Mouse (Mus musculus) midbrain, embryonic 12.5 days (tissue): ENCODE measurements around the gene Olfr695. TPM values are rescaled to one million over a fixed set of nuclear protein-coding genes. Genes with fewer than 3 reads are reported as not detected.
"Not testable (repeated sequence)": the region's sequence is repeated elsewhere in the genome, so short reads cannot be mapped to it uniquely, and the experiment has no call there.

Source experiments
- ATAC-seq: fragments of 200-750 bp; cut with Nextera tagmentation; 2 replicates; pipeline ENCODE4 v1.8.0; 2017; ENCODE audit warnings: low read depth, moderate TSS enrichment, moderate library complexity; ENCODE audit not compliant: low FRiP score
- H3K27ac ChIP-seq: fragments of 300-500 bp; sonication (generic); replicated peaks from 2 replicates; pipeline ENCODE4 v1.5.1; 2016; ENCODE audit warnings: mild to moderate bottlenecking
- H3K27me3 ChIP-seq: fragments of 300-500 bp; sonication (generic); 2 replicates; pipeline ENCODE4 v1.6.1; 2016; ENCODE audit warnings: mild to moderate bottlenecking
- H3K36me3 ChIP-seq: fragments of 300-500 bp; sonication (generic); 2 replicates; pipeline ENCODE4 v1.6.1; 2016
- H3K4me1 ChIP-seq: fragments of 300-500 bp; sonication (generic); 2 replicates; pipeline ENCODE4 v1.6.1; 2016
- H3K4me2 ChIP-seq: fragments of 300-500 bp; sonication (generic); replicated peaks from 2 replicates; pipeline ENCODE4 v1.6.1; 2016; ENCODE audit warnings: mild to moderate bottlenecking, moderate library complexity
- H3K4me3 ChIP-seq: fragments of 300-500 bp; sonication (generic); 2 replicates; pipeline ENCODE4 v1.5.1; 2016; ENCODE audit warnings: mild to moderate bottlenecking
- H3K9ac ChIP-seq: fragments of 300-500 bp; sonication (generic); replicated peaks from 2 replicates; pipeline ENCODE4 v1.6.1; 2016; ENCODE audit warnings: mild to moderate bottlenecking, moderate library complexity
- H3K9me3 ChIP-seq: fragments of 300-500 bp; sonication (generic); 2 replicates; pipeline ENCODE4 v1.6.1; 2016; ENCODE audit warnings: mild to moderate bottlenecking
- WGBS: fragments of 180-500 bp; shearing (Covaris S2); methylation state at CpG from one replicate; pipeline ENCODE4 v1.1.7; 2016; 5-methylcytosine and 5-hydroxymethylcytosine counted together
- polyA plus RNA-seq: library from polyadenylated mRNA; unstranded; fragments of >200 nt; fragmentation: Nextera tagmentation; extraction: Ambion mirVana; gene quantifications from 2 replicates; pipeline ENCODE4 v1.2.1, GENCODE M21; 2016

Olfr695 gene
- not detected in 2 replicates for polyA plus RNA-seq

DNA sequence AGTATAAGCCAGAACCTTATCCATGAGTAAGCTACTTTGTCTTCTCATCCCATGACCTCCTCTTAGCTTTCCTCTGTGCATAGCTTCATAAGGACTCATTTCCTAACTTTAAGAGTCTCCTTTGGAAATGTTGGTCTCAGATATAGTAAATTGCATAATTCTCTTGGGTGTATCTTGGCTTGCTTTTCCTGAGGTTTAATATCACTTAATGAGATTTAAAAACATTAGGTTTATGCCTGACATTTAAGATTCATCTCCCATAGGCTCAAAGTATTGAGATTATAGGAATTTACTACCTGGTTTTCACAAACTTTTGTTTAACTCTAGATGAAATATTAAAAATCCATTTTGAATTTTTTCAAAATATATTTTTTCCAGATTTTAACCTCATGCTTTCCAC, at the start of gene Olfr695:
Gene Olfr695 (minus strand): TSS at position 101 of the 400 bp plus-strand sequence.
- Histone ChIP-seq H3K4me2 (no peak within 1 kb of the TSS), H3K4me3 (no peak within 1 kb of the TSS), H3K4me1 (no peaks in the 10 kb centered on the region), H3K9me3 (no peaks in the 10 kb centered on the region), H3K36me3 (no peaks in the 10 kb centered on the region), H3K9ac (no peak within 1 kb of the TSS), H3K27ac (no peak within 1 kb of the TSS), H3K27me3 (no peaks in the 10 kb centered on the region)
- ATAC-seq, result no peak

- not testable (repeated sequence) for H3K4me3 ChIP-seq, H3K27ac ChIP-seq, H3K4me2 ChIP-seq, H3K9me3 ChIP-seq, H3K4me1 ChIP-seq, ATAC-seq, H3K9ac ChIP-seq, H3K36me3 ChIP-seq, H3K27me3 ChIP-seq
- 92% methylated on average over 2 of the region's 2 CpGs for WGBS
Observed at GRCm38 (mm10) chr7:106761008-106761407, 44.8 kb upstream of the Olfr695 start.

DNA sequence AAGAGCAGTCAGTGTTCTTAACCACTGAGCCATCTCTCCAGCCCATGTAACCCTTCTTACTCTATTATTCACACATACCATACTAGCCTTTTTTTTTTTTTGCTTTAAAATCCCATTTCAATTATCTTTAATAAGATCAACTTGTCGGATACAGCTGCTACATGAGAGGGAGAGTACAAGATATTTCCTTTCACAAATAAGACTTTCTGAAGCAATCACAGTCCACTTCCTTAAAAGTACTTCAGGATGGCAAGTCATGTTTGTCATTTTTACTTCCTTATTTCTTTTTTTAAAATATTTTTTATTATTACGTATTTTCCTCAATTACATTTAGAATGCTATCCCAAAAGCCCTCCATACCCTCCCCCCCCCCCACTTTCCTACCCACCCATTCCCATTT, 42.6 kb upstream of the Olfr695 start:
- no peaks in the 10 kb centered on the region for H3K9me3 ChIP-seq
- no peaks in the 10 kb centered on the region for H3K27me3 ChIP-seq
- no peak overlapping the region for H3K27ac ChIP-seq
- ATAC-seq, result no peak
- no peaks in the 10 kb centered on the region for H3K36me3 ChIP-seq
- H3K4me3 ChIP-seq, result no peak overlapping the region
- H3K4me1 ChIP-seq, result no peaks in the 10 kb centered on the region
- no peak overlapping the region for H3K9ac ChIP-seq
- WGBS, result 90% methylated on average over 2 of the region's 2 CpGs
- H3K4me2 ChIP-seq, result no peak overlapping the region

DNA sequence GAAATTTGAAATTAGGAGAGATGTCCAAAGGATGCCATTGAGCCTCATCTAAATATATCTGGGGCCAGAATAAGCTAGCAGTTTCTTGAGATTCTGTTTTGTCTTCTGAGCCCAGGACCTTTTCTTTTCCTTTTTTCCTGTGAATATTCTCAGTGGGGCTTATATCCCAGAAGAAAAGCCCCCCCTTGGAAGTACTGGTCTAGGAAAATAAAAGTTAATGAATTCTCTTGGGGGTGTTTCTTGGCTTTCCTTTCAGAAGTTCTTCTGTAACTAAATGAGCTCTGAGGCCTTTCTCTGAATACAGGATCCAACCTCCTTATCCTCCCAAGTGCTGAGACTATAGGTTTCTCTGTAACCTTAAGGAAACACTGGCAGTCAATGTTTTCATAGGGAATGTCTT, 39.1 kb upstream of the Olfr695 start, which contains the start of gene Olfr698:
Gene Olfr698 (minus strand): TSS at position 101 of the 400 bp plus-strand sequence.
- no peak for ATAC-seq
- Histone ChIP-seq H3K36me3 (no peaks in the 10 kb centered on the region), H3K4me1 (no peaks in the 10 kb centered on the region), H3K27ac (no peak within 1 kb of the TSS), H3K27me3 (no peaks in the 10 kb centered on the region), H3K4me3 (no peak within 1 kb of the TSS), H3K9me3 (no peaks in the 10 kb centered on the region), H3K9ac (no peak within 1 kb of the TSS), H3K4me2 (no peak within 1 kb of the TSS)

DNA sequence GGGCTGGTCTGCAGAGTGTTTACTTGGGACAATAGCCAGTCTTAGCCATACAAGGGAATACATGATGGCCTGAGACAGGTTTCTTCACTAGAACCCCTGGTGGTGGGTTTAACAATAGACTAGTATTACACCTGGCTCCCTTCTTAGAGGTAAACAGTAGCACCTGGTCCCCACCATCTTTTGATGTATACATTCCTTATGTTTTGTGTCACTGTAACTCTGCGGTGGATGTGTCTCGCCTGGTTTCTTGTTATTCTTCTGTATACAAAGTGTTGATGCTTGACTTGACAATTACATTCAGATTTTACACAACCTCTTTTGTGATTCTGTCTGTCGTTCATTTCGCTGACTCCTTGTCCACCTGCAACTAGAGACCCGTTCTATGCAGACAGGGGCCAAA, 29.6 kb upstream of the Olfr695 start:
- no peak for ATAC-seq
- WGBS, result 91% methylated on average over 5 of the region's 5 CpGs
- Histone ChIP-seq H3K4me1 (no peaks in the 10 kb centered on the region), H3K9me3 (no peaks in the 10 kb centered on the region), H3K9ac (no peak overlapping the region), H3K36me3 (no peaks in the 10 kb centered on the region), H3K4me2 (no peak overlapping the region), H3K27ac (no peak overlapping the region), H3K27me3 (no peaks in the 10 kb centered on the region), H3K4me3 (no peak overlapping the region)

DNA sequence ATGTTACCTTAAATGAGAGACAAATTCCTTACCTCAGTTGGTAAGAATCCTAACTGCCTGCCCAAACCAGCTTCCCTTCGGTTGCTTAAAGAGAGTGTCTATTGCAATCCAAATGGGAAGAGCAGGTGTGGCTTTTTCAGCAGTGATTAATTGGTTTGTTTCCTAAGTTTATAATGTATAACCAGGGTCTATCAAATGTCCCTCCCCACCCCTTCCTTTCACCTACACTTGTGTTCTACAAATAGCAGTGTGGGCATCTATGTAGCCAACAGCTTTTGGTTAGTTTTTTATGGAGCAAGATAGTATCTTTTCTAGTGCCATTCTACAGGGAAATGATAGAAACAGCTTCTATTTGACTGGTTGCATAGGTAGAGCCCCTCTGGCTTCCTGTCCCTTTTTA, 26.1 kb upstream of the Olfr695 start, which contains the start of gene Olfr697:
Gene Olfr697 (minus strand): TSS at position 101 of the 400 bp plus-strand sequence.
- Histone ChIP-seq H3K4me2 (no peak within 1 kb of the TSS), H3K27ac (no peak within 1 kb of the TSS), H3K4me3 (no peak within 1 kb of the TSS), H3K27me3 (no peaks in the 10 kb centered on the region), H3K9me3 (no peaks in the 10 kb centered on the region), H3K9ac (no peak within 1 kb of the TSS), H3K36me3 (no peaks in the 10 kb centered on the region), H3K4me1 (no peaks in the 10 kb centered on the region)
- 96% methylated on average over 1 of the region's 1 CpGs for WGBS
- no peak for ATAC-seq

DNA sequence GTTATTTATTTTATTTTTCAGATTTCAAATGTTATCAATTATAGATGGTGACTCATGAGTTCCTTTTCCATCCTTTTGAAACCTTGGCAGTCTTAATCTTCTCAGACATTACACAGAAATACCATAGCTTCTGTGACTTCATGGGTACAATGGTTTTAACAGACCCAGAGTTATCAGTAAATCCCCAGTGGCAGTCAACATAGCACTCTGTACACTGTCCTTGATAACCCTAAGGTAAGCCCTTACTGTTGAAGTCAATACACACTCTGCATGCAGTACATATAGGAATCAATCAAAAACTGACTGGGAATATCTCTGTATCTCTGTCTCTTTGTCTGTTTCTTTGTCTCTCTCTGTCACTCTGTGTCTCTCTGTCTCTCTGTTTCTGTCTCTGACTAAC, 20.8 kb upstream of the Olfr695 start:
- H3K4me1 ChIP-seq, result no peaks in the 10 kb centered on the region
- H3K9ac ChIP-seq, result no peak overlapping the region
- no peaks in the 10 kb centered on the region for H3K36me3 ChIP-seq
- ATAC-seq, result no peak
- H3K4me2 ChIP-seq, result no peak overlapping the region
- no peaks in the 10 kb centered on the region for H3K27me3 ChIP-seq
- no peak overlapping the region for H3K4me3 ChIP-seq
- no peaks in the 10 kb centered on the region for H3K9me3 ChIP-seq
- no peak overlapping the region for H3K27ac ChIP-seq

- Histone ChIP-seq H3K9ac (no peak overlapping the region), H3K4me3 (no peak overlapping the region), H3K4me1 (no peaks in the 10 kb centered on the region), H3K27me3 (no peaks in the 10 kb centered on the region), H3K36me3 (no peaks in the 10 kb centered on the region), H3K4me2 (no peak overlapping the region), H3K27ac (no peak overlapping the region), H3K9me3 (no peaks in the 10 kb centered on the region)
- WGBS, result 83% methylated on average over 2 of the region's 2 CpGs
- ATAC-seq, result no peak
Observed at GRCm38 (mm10) chr7:106733717-106734116, 17.5 kb upstream of the Olfr695 start.

GRCm38 (mm10) chr7:106725654-106726053, 9.5 kb upstream of the Olfr695 start:
- ATAC-seq, H3K4me3 ChIP-seq: not testable (repeated sequence)

GRCm38 (mm10) chr7:106711463-106711862, 4.7 kb downstream of the Olfr695 start:
- no peak overlapping the region for H3K4me3 ChIP-seq
- H3K9ac ChIP-seq, result no peak overlapping the region
- H3K4me1 ChIP-seq, result no peaks in the 10 kb centered on the region
- no peak overlapping the region for H3K4me2 ChIP-seq
- no peak overlapping the region for H3K27ac ChIP-seq
- no peaks in the 10 kb centered on the region for H3K36me3 ChIP-seq
- no peaks in the 10 kb centered on the region for H3K9me3 ChIP-seq
- 84% methylated on average over 6 of the region's 6 CpGs for WGBS
- no peaks in the 10 kb centered on the region for H3K27me3 ChIP-seq
- no peak for ATAC-seq

More at GRCm38 (mm10) chr7:106725654-106726053, 9.5 kb upstream of the Olfr695 start:
- H3K27ac ChIP-seq, H3K27me3 ChIP-seq, H3K9me3 ChIP-seq, H3K4me2 ChIP-seq, H3K9ac ChIP-seq, H3K4me1 ChIP-seq, H3K36me3 ChIP-seq: not testable (repeated sequence)
- 91% methylated on average over 2 of the region's 2 CpGs for WGBS

- not testable (repeated sequence) for H3K4me1 ChIP-seq, H3K27ac ChIP-seq, H3K9me3 ChIP-seq, H3K4me2 ChIP-seq, ATAC-seq, H3K27me3 ChIP-seq, H3K36me3 ChIP-seq, H3K9ac ChIP-seq, H3K4me3 ChIP-seq
- 83% methylated on average over 10 of the region's 10 CpGs for WGBS
Observed at GRCm38 (mm10) chr7:106707705-106708104, 8.5 kb downstream of the Olfr695 start.

DNA sequence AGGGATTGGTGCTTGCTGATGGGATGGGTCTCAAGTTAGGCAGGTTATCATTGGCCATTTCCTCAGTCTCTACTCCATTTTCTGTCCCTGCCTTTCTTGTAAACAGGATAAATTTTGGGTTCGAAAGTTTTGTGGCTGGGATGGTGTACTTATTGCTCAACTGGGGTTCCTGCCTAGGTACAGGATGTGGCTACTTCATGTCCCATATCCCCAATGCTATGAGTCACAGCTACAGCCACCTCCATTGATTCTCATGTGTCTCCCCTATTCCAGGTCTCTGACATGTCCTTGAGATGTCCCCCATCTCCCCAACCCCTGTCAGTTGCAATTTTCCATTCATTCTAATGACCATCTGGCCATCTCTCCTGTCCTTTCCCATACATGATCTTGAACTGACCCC, 19.3 kb downstream of the Olfr695 start:
- no peak overlapping the region for H3K9ac ChIP-seq
- no peak for ATAC-seq
- no peak overlapping the region for H3K4me3 ChIP-seq
- no peak overlapping the region for H3K27ac ChIP-seq
- no peaks in the 10 kb centered on the region for H3K27me3 ChIP-seq
- H3K4me1 ChIP-seq, result no peaks in the 10 kb centered on the region
- no peak overlapping the region for H3K4me2 ChIP-seq
- 0 out of 2 replicates have a peak, but pooled peaks cover 6% of the 10 kb centered on the region for H3K9me3 ChIP-seq
- 71% methylated on average over 1 of the region's 1 CpGs for WGBS
- H3K36me3 ChIP-seq, result no peaks in the 10 kb centered on the region

DNA sequence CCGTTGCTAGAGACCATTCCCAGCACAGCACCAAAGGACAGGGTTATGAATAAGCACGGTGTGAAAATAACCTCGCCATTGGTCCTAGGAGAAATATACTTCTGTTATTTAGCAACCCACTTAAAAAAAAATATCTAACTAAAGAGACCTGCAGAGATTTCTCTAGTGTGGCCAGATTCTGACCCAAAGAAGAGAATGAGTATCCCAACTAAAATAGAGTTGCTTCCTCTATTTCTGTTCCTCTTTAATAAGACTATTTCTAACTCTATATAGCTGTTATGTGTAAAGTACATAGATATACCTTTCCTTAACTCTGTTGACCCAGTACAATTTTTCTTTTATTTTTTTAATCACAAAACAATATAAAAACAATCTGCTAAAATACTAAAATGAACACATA, 23.2 kb downstream of the Olfr695 start:
- no peak overlapping the region for H3K9ac ChIP-seq
- no peaks in the 10 kb centered on the region for H3K36me3 ChIP-seq
- H3K9me3 ChIP-seq, result no peaks in the 10 kb centered on the region
- H3K4me1 ChIP-seq, result no peaks in the 10 kb centered on the region
- no peaks in the 10 kb centered on the region for H3K27me3 ChIP-seq
- no peak overlapping the region for H3K4me2 ChIP-seq
- no peak overlapping the region for H3K4me3 ChIP-seq
- no peak overlapping the region for H3K27ac ChIP-seq
- WGBS, result 88% methylated on average over 3 of the region's 3 CpGs
- ATAC-seq, result no peak
